Mouse (Mus musculus): ENCODE data around the gene Cntnap3. TPM values are rescaled to one million over a fixed set of nuclear protein-coding genes. Genes with fewer than 3 reads are reported as not detected.
"Not testable (repeated sequence)": the region's sequence is repeated elsewhere in the genome, so short reads cannot be mapped to it uniquely, and the experiment has no call there.

Gene Cntnap3
- total RNA-seq (2021) (not detected), polyA plus RNA-seq (2012; rRNA removed) (not detected in 2 replicates)
- long read RNA-seq, result 0 reads

DNA sequence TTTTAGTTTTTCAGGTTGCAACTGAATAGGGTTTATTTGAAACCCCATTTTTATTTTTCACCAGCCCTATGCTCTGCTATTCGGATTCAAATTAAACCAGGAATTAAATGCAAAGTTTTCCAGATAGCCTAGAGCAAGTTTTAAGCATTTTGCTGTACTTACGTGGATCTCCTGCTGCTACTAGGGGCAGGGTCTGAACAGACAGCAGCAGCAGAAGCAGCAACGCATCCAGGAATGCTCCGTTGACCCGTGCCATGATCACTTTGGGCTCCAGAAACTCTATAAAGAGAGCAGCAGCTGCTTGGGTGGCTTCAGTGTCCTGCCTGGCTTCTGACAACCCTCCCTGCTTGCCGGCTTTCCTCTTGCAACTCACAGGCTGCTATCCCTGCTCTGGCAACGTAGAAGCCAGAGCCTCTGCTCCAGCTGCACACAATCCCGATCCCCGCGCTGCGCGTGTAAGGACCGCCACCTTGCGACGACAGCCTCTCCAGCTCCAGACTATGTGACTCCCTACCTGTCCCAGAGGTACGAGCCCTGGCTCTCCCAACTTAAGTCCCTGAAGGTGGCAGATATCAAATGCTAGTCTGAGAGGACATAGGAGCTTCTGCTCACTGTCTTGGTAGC, at the start of gene Cntnap3:
Cntnap3 (minus strand) TSS at position 371 of the 624 bp plus-strand sequence.
- DNase-seq, result peak; percentile 15

DNA sequence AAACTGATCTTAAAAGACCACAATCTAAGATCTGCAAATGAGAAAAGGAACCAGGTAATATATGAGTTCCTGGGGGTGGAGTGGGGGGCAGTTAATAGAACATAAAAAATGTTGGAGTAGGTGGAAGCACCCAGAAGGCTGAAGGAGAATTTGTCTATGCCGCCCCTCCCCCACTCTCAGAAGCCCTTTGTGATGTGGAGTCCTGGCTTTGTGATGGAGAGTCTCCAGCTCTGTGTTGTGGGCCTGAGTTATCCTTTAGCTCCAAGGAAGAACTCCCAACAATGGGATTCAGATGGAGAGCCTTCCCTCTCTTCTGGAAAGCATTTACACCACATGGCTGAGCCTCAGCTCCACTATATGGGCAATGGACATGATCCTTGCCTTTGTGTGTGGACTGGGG, 13.4 kb upstream of the Cntnap3 start, which contains the start of gene Spata31:
Spata31 (plus strand) TSS at position 216 of the 400 bp plus-strand sequence.
- DNase-seq, result no peak

DNA sequence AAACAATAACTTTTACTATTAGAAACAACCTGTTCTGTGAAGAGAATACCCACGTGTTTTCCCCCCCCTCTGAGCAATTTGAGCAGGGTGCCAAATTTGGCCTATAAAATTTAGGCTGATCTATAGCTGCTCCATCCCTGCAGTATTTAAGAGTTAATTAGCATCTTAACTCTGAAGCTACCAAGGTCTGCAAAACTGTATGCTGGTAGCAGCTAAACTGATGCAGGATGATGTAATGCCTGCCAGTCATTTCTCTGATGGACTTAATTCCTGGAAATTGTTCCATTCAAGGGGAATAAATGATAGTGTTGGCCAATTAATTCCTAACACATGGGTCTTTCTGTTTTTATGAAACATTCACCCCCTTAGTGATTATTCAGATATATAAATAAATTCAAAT, 623 bp downstream of the Cntnap3 start:
- DNase-seq, result no peak

DNA sequence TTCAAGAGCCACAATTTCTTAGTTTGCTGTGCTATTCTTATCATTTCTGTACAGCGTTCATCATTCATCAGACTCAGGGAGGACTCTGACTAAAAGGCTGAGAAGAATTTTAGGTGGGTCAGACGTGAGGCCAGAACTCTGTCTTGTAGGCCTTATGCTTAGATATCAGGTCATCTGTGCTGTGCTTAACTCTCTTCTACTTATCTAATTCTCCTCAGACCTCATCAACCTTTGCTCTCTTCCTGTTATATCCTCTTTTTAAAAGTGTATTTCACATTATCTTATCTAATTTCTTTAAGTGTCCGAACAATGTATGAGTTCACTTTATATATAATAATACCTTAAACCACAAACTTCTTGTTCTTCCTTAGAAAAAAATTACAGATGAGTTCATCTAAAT, 38.4 kb downstream of the Cntnap3 start:
- DNase-seq, result no peak

DNA sequence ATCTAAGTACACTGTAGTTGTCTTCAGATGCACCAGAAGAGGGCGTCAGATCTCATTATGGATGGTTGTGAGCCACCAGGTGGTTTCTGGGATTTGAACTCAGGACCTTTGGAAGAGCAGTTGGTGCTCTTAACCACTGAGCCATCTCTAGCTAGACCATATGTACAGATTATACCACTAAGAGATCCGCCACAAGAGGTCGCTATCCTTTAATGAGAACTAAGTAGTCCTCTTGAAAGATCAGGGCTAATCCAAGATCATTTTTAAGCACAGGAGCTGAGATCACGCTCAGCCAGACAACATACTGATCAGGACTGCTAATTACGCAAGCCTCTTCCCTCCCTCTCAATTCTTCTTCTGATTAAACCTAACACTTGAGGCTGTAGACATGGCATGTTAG, 78.9 kb downstream of the Cntnap3 start:
- not testable (repeated sequence) for DNase-seq

DNA sequence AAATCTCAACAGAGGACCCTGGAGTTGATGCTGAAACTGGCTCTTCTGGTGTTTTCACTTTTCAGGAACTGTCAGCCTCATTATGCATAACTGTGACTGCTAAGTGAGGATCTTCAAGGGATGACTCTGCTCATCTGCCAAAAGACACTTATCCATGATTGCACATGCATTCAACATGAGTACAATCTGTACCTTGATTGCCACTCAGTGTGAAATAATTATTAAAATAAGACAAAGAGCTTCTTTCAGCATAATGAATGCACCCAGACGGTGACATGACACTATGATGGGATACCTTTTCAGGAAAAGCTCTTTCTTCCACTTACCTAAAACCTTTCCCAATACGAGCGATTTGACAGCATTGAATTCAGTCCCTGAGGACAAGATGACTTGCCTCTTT, 158.4 kb downstream of the Cntnap3 start:
- no peak for DNase-seq

DNA sequence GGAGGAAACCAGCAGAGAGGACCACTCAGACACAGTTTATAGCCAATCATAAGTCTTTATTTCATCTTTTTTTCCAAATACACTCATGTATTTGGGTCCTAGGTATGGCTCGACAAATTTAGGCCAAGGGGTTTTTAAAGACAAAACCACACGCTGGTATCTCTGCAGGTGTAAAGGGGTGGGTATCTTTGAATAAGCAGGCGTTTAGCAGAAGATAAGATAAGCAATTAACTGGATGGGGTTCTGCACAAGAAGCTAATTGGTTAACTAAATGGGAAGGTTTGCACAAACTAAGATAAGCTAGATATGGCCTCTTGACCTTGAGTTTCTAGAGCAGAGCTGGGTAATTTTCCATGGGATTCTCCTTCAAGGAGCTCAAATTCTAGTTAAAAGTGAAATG, 171.5 kb downstream of the Cntnap3 start:
- no peak for DNase-seq

DNA sequence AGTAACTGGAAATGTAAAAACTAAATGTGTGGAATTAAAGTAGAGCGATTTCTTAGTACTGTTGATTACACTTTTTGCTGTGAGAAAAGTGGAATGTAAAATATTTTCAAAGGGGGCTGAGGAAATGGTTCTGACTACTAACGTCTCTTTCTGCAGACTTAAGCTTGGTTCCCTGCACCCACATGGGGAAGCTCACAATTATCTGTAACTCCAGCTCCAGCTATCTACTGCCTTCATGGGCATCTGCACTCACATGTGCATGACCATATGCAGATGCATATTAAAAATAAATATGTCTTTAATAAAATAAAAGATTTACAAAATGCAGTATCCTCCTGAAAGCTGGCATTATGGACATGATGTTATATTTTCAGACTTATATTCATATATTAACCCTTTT, 187.0 kb downstream of the Cntnap3 start:
- DNase-seq, result no peak

DNA sequence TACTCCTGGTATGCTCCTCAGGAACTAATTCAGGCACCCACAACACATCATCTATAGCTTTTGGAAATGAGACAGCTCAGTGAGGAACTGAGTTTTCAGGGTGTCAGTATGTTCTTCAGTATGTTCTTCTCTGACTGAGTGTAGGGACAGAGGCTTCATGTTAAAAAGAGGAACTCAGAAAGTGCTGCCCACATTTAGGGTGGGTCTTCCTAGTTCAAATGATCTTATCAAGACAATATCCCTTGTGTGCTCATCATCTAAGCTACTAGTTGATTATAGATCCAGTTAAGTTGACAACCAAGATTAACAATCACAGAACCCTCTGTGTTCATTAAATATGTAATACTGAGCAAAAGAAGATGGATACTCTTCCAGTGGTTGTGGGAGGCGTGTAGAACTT, 211.3 kb downstream of the Cntnap3 start:
- no peak for DNase-seq

Other genes with a start within 250 kb of the Cntnap3 start
- gene Spata31, start 13.5 kb upstream of the Cntnap3 start, total RNA-seq (2021), result not detected
- gene Spata31, start 13.5 kb upstream of the Cntnap3 start, polyA plus RNA-seq (2012; rRNA removed), result not detected in 2 replicates
- gene Spata31d1c, start 129.1 kb upstream of the Cntnap3 start, total RNA-seq (2021), result not detected
- not detected in 2 replicates for gene Spata31d1c, start 129.1 kb upstream of the Cntnap3 start, polyA plus RNA-seq (2012; rRNA removed)
- not detected for gene Prss47, start 148.8 kb upstream of the Cntnap3 start, total RNA-seq (2021)
- not detected in 2 replicates for gene Prss47, start 148.8 kb upstream of the Cntnap3 start, polyA plus RNA-seq (2012; rRNA removed)
- 10 to 100 TPM; 40.1 to 46.3 TPM for gene Mfsd14b, start 209.0 kb upstream of the Cntnap3 start, total RNA-seq (2021)
- 24.0 and 26.3 TPM in 2 replicates for gene Mfsd14b, start 209.0 kb upstream of the Cntnap3 start, polyA plus RNA-seq (2012; rRNA removed)
- not detected for gene Olfr465-ps1, start 234.1 kb upstream of the Cntnap3 start, total RNA-seq (2021)
- not detected in 2 replicates for gene Olfr465-ps1, start 234.1 kb upstream of the Cntnap3 start, polyA plus RNA-seq (2012; rRNA removed)
- not detected for gene Olfr466, start 246.3 kb upstream of the Cntnap3 start, total RNA-seq (2021)
- not detected in 2 replicates for gene Olfr466, start 246.3 kb upstream of the Cntnap3 start, polyA plus RNA-seq (2012; rRNA removed)